Mouse (Mus musculus) 416B (cell line): Measurements from ENCODE around the gene Pxk.

Source experiments
- DNase-seq: peaks from one replicate; pipeline ENCODE4 v3.0.0; 2011; ENCODE audit warnings: low read depth

The Pxk gene

GRCm38 (mm10) chr14:8097978-8098686 is at the start of gene Pxk:
Gene Pxk (plus strand): TSS chr14:8098211.
- DNase-seq, result peak; percentile 85

GRCm38 (mm10) chr14:8049334-8049733 is 48.7 kb upstream of the Pxk start:
- DNase-seq, result no peak

- DNase-seq, result no peak
Measured at GRCm38 (mm10) chr14:8051869-8052268, 46.1 kb upstream of the Pxk start.

- no peak for DNase-seq
Measured at GRCm38 (mm10) chr14:8052661-8053060, 45.4 kb upstream of the Pxk start.

- no peak for DNase-seq
Measured at GRCm38 (mm10) chr14:8054310-8055102, 43.5 kb upstream of the Pxk start.

- no peak for DNase-seq
Measured at GRCm38 (mm10) chr14:8056076-8056475, 41.9 kb upstream of the Pxk start.

DNA sequence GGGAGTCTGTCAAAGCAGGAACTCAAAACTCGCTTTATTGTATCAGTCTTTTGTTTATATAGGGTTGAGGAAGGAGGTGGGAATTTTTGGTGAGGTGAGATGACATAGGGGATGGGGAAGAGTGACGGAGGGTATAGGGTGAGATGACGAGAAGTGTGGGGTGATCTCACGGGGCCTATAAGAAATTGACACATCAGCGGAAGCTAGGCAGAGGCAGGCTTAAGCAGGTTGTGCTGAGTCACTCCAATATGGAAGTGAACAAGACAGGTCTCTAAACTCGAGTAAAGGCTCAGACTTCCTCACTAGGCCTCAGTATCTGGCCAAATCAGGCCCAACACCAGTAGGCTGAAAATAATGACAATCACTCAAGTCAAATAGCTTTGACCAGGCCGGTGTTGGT is 38.1 kb upstream of the Pxk start:
- peak; percentile 45 for DNase-seq

GRCm38 (mm10) chr14:8062076-8062475 is 35.9 kb upstream of the Pxk start:
- DNase-seq, result no peak

- DNase-seq, result no peak
Measured at GRCm38 (mm10) chr14:8062537-8063301, 35.3 kb upstream of the Pxk start.

GRCm38 (mm10) chr14:8063835-8064785 is 33.9 kb upstream of the Pxk start:
- DNase-seq, result peak; percentile 88

DNA sequence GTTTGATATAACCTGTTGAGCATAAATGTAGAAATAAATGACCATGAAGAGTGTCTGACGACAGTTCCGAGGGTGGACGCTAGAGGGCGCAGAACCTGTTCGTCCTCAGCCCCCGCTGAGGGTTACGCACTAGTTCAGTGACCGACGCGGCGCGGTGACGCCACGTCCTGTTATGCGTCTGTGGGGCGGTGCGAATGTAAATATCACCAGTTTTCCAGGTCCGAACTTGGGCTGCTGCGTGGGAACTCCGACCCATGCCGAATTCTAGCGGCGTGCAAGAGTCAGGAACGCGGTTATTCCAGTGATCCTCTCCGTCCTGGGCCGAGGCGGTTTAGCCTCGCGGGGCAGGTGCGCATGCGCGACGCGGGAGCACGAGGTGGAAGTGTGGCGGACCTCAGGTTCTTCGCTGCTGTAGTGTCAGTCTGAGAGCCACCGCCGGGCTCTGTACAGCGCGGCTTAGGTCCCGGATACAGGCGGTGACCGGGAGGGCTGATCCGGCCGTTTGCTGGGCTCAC is 17.8 kb upstream of the Pxk start, which contains the start of gene Rpp14:
Gene Rpp14, plus strand, starts transcription at position 203 of the 515 bp plus-strand sequence.
- DNase-seq, result peak; percentile 96

- peak; percentile 70 for DNase-seq
Measured at GRCm38 (mm10) chr14:8080718-8081117, 17.3 kb upstream of the Pxk start.

DNA sequence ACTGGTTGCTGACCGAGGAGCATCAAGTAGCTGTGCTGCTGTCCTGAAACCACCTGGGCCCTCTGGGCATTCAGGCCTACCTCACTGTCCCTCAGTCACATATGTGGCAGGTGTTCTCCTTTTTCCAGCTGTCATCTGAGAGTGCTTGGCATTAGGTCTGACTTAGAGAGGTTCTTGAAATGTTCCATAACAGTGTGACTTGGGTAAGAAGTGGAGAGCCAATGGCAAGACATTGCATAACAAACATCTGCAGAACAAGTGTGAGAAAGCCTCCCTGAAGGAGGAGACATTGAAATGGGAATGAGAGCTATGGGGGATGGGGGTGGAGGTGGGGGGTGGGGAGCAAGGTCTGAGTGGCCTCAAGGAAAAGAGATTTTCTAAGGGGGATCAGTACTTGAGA is 15.1 kb upstream of the Pxk start:
- no peak for DNase-seq

DNA sequence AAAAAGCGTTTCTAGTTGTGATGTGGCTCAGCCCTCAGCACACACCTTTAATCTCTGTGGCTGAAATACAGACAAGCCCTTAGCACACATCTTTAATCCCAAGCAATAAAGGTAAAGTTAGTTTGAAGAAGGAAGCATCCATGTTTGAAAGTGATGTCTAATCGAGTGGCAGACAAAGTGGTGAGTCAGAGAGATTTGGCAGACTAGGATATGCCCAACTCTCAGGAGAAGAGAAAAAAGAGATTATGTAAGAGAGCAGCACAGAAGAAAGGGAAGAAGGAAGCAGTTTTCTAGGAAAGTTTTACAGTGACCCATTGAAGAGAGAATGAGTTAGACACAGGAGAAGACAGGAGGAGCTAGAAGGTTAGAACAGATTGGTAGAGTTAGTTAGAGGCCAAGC is 9.0 kb upstream of the Pxk start:
- DNase-seq, result no peak

- peak; percentile 78 for DNase-seq
Measured at GRCm38 (mm10) chr14:8092573-8092972, 5.4 kb upstream of the Pxk start.

DNA sequence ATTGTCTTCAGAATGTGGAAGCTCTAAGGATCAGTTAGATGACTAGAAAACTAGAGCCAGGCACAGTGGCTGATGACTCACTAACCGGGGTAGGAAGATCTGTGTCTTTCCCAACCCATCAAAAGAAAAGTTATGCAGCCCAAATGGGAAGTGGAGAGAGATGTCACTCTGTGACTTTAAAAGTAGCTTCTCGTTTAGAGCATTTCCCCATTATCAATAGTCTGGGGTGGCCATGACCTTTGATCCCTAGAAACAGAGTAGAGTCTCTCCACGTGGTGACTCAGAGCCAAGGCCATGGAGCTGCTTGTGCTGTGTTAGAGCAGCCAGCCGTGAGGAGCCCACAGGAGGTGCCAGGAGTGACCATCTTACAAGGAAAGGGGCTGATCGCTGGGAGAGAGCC is 4.6 kb upstream of the Pxk start:
- peak; percentile 69 for DNase-seq

- no peak for DNase-seq
Measured at GRCm38 (mm10) chr14:8094931-8095561, 3.0 kb upstream of the Pxk start.

GRCm38 (mm10) chr14:8095562-8095950 is 2.5 kb upstream of the Pxk start:
- peak; percentile 46 for DNase-seq

DNA sequence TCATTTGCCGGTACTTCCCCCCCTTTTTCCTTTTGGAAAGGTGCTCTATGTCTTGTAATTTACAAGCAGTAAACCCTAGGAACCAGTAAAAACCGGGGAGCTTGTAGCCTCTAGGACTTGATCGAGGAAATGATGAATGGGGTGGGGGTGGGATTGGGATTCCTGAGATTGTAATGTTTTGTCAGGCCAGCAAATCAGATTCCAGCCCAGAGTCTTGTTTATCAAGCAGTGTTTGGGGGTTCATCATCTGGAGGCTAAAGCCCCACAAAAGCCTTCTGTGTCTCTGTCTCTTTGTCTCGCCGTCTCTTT is 630 bp downstream of the Pxk start:
- DNase-seq, result peak; percentile 28

GRCm38 (mm10) chr14:8099561-8100021 is 1.6 kb downstream of the Pxk start:
- peak; percentile 84 for DNase-seq

- DNase-seq, result no peak
Measured at GRCm38 (mm10) chr14:8101886-8102285, 3.9 kb downstream of the Pxk start.
